Mouse (Mus musculus): ENCODE data around the gene Tm9sf4. TPM values are rescaled to one million over a fixed set of nuclear protein-coding genes. Genes with fewer than 3 reads are reported as not detected.

Tm9sf4 gene
- total and polyA plus RNA-seq, 3 experiments, result 34.5 to 51.8 (median 43.3) TPM

DNA sequence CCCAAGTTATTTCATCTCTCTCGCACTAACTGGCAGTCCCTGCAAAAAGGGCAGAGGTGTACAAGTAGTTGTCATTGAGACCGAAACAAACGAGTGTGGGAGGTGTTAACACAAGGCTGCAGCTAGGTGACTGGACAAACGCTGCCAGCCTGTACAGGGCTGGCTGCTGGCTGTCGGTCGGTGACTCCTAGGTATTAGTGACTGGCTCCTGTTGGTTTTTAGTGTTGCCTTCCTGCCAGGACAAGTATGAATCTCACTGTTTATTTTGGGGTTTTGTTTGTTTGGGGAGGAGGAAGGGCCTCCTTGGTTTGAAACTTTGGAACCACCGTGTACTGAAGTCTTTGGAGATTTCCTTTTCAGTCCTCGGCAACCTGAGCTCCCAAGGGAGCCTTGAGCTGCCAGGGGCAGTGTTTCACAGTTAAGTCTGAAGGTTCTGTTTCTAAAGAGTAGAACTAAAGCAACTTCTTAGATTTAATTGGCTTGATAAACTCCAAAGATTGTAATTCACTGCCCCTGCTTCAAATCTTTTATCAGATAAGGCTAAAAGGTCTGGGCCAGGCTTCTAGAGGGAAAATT lies 15.0 kb downstream of the Tm9sf4 start:
- Histone ChIP-seq H3K27ac (no peak overlapping the region), H3K27me3 (ENCODE audit: control insufficient read depth, insufficient read depth, low read length) (no peaks in the 10 kb centered on the region), H3K4me1 (ENCODE audit: control insufficient read depth, insufficient read depth, low read length) (peaks cover 4% of the 10 kb centered on the region), H3K79me2 (replicated peaks; ENCODE audit: control insufficient read depth, insufficient read depth, low read length) (peaks cover 4% of the 10 kb centered on the region; the same call in 1 of the 2 replicates), H3K4me3 (no peak overlapping the region), H3K36me3 (ENCODE audit: control insufficient read depth, insufficient read depth, low read length) (peaks cover 4% of the 10 kb centered on the region; the same call in 1 of the 2 replicates), H3K9ac (ENCODE audit: low read depth, low read length) (no peak overlapping the region)
- 43% methylated on average over 8 of the region's 8 CpGs for WGBS
- DNase-seq, result no peak
- intact Hi-C loops (cut with DNase I), result no loop called here
- TF ChIP-seq POLR2A (IDR thresholded peaks at IDR 0.05; ENCODE audit: insufficient read depth, low read depth, low read length), result no peak
- no peak for TF ChIP-seq CTCF (IDR thresholded peaks at IDR 0.05)
- TF ChIP-seq EP300 (IDR thresholded peaks at IDR 0.05; ENCODE audit: insufficient read depth, low read depth, low read length), result no peak

GRCm38 (mm10) chr2:153177188-153177587 lies 16.1 kb downstream of the Tm9sf4 start:
- no peak for DNase-seq
- Histone ChIP-seq H3K79me2 (replicated peaks; ENCODE audit: control insufficient read depth, insufficient read depth, low read length) (peaks cover 3% of the 10 kb centered on the region; the same call in 1 of the 2 replicates), H3K36me3 (ENCODE audit: control insufficient read depth, insufficient read depth, low read length) (peaks cover 4% of the 10 kb centered on the region; the same call in 1 of the 2 replicates), H3K4me1 (ENCODE audit: control insufficient read depth, insufficient read depth, low read length) (peaks cover 4% of the 10 kb centered on the region), H3K9ac (ENCODE audit: low read depth, low read length) (no peak overlapping the region), H3K27ac (no peak overlapping the region), H3K4me3 (no peak overlapping the region), H3K27me3 (ENCODE audit: control insufficient read depth, insufficient read depth, low read length) (no peaks in the 10 kb centered on the region)
- no peak for TF ChIP-seq CTCF (IDR thresholded peaks at IDR 0.05)
- TF ChIP-seq EP300 (IDR thresholded peaks at IDR 0.05; ENCODE audit: insufficient read depth, low read depth, low read length), result no peak
- no peak for TF ChIP-seq POLR2A (IDR thresholded peaks at IDR 0.05; ENCODE audit: insufficient read depth, low read depth, low read length)
- intact Hi-C loops (cut with DNase I), result no loop called here
- 82% methylated on average over 3 of the region's 3 CpGs for WGBS

- 76% methylated on average over 10 of the region's 10 CpGs for WGBS
- Histone ChIP-seq H3K4me3 (no peak overlapping the region), H3K9ac (ENCODE audit: low read depth, low read length) (no peak overlapping the region), H3K79me2 (replicated peaks; ENCODE audit: control insufficient read depth, insufficient read depth, low read length) (peaks cover 3% of the 10 kb centered on the region; the same call in 1 of the 2 replicates), H3K27ac (no peak overlapping the region), H3K36me3 (ENCODE audit: control insufficient read depth, insufficient read depth, low read length) (peaks cover 2% of the 10 kb centered on the region; the same call in 1 of the 2 replicates), H3K4me1 (ENCODE audit: control insufficient read depth, insufficient read depth, low read length) (peaks cover 2% of the 10 kb centered on the region), H3K27me3 (ENCODE audit: control insufficient read depth, insufficient read depth, low read length) (no peaks in the 10 kb centered on the region)
- intact Hi-C loops (cut with DNase I), result no loop called here
- TF ChIP-seq EP300 (IDR thresholded peaks at IDR 0.05; ENCODE audit: insufficient read depth, low read depth, low read length) (no peak), POLR2A (IDR thresholded peaks at IDR 0.05; ENCODE audit: insufficient read depth, low read depth, low read length) (no peak), CTCF (IDR thresholded peaks at IDR 0.05) (no peak)
- no peak for DNase-seq
Observed at GRCm38 (mm10) chr2:153179126-153179860, 18.2 kb downstream of the Tm9sf4 start.

DNA sequence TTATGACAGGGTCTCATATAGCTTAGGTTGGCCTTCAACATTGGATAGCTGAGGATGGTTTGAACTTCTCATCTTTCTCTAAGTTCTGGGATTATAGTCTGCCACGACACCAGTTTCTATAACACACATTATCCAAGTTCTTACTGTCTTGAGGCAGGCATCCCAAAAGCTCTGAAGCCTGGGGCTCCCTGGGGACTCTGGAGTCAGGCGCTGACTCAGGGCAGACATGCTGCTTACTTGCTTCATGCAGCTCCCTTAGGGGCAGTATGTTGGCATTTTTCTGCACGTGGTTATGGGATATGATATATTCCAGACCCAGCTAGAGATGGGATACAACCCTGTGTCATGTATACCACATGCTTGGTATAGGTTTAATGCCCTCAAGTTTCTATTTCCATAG lies 18.9 kb downstream of the Tm9sf4 start:
- Histone ChIP-seq H3K36me3 (ENCODE audit: control insufficient read depth, insufficient read depth, low read length) (no peaks in the 10 kb centered on the region; the same call in 1 of the 2 replicates), H3K4me1 (ENCODE audit: control insufficient read depth, insufficient read depth, low read length) (peaks cover 2% of the 10 kb centered on the region), H3K4me3 (no peak overlapping the region), H3K9ac (ENCODE audit: low read depth, low read length) (no peak overlapping the region), H3K27me3 (ENCODE audit: control insufficient read depth, insufficient read depth, low read length) (no peaks in the 10 kb centered on the region), H3K27ac (no peak overlapping the region), H3K79me2 (replicated peaks; ENCODE audit: control insufficient read depth, insufficient read depth, low read length) (peaks cover 3% of the 10 kb centered on the region; the same call in 1 of the 2 replicates)
- 69% methylated on average over 3 of the region's 3 CpGs for WGBS
- intact Hi-C loops (cut with DNase I), result no loop called here
- TF ChIP-seq CTCF (IDR thresholded peaks at IDR 0.05) (no peak), POLR2A (IDR thresholded peaks at IDR 0.05; ENCODE audit: insufficient read depth, low read depth, low read length) (no peak), EP300 (IDR thresholded peaks at IDR 0.05; ENCODE audit: insufficient read depth, low read depth, low read length) (no peak)
- DNase-seq, result no peak

DNA sequence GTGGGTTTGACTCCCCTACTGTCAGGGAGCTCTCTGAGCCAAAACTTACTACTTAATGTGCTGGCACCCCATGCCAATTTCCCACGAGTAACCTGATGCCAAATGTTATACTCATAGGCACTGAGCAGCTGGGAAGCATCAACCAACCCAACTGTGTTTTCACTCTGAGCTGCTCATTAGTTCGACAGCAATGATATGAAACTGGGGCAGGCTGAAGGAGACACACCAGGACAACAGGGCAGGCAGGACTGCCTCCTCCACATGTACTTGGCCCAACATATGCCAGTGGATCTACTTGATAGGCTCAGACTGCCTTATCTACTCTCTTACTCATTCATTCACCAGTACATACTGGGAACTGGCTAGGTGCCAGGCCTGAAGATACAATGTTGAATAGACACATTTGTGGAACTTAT lies 25.1 kb downstream of the Tm9sf4 start:
- H3K4me1 ChIP-seq (ENCODE audit: control insufficient read depth, insufficient read depth, low read length), result no peaks in the 10 kb centered on the region; the same call in 1 of the 2 replicates
- TF ChIP-seq CTCF (IDR thresholded peaks at IDR 0.05), result no peak
- no peak for TF ChIP-seq POLR2A (IDR thresholded peaks at IDR 0.05; ENCODE audit: insufficient read depth, low read depth, low read length)
- H3K27ac ChIP-seq, result no peak overlapping the region
- H3K79me2 ChIP-seq (replicated peaks; ENCODE audit: control insufficient read depth, insufficient read depth, low read length), result no peaks in the 10 kb centered on the region
- DNase-seq, result no peak
- no peak overlapping the region for H3K4me3 ChIP-seq
- 35% methylated on average over 2 of the region's 2 CpGs for WGBS
- H3K9ac ChIP-seq (ENCODE audit: low read depth, low read length), result no peak overlapping the region
- peaks cover 2% of the 10 kb centered on the region; the same call in 1 of the 2 replicates for H3K36me3 ChIP-seq (ENCODE audit: control insufficient read depth, insufficient read depth, low read length)
- no peaks in the 10 kb centered on the region for H3K27me3 ChIP-seq (ENCODE audit: control insufficient read depth, insufficient read depth, low read length)
- intact Hi-C loops (cut with DNase I), result no loop called here

- DNase-seq, result no peak
- Histone ChIP-seq H3K27me3 (ENCODE audit: control insufficient read depth, insufficient read depth, low read length) (no peaks in the 10 kb centered on the region), H3K4me1 (ENCODE audit: control insufficient read depth, insufficient read depth, low read length) (no peaks in the 10 kb centered on the region; the same call in 1 of the 2 replicates), H3K36me3 (ENCODE audit: control insufficient read depth, insufficient read depth, low read length) (peaks cover 2% of the 10 kb centered on the region; the same call in 1 of the 2 replicates), H3K9ac (ENCODE audit: low read depth, low read length) (no peak overlapping the region), H3K4me3 (no peak overlapping the region), H3K27ac (no peak overlapping the region), H3K79me2 (replicated peaks; ENCODE audit: control insufficient read depth, insufficient read depth, low read length) (no peaks in the 10 kb centered on the region)
- 80% methylated on average over 2 of the region's 2 CpGs for WGBS
- intact Hi-C loops (cut with DNase I), result no loop called here
- TF ChIP-seq EP300 (IDR thresholded peaks at IDR 0.05; ENCODE audit: insufficient read depth, low read depth, low read length) (no peak), POLR2A (IDR thresholded peaks at IDR 0.05; ENCODE audit: insufficient read depth, low read depth, low read length) (no peak), CTCF (IDR thresholded peaks at IDR 0.05) (no peak)
Observed at GRCm38 (mm10) chr2:153187848-153188247, 26.7 kb downstream of the Tm9sf4 start.
